Mouse (Mus musculus): ENCODE data around the gene Ino80d. TPM values are rescaled to one million over a fixed set of nuclear protein-coding genes. Genes with fewer than 3 reads are reported as not detected.
"Not testable (repeated sequence)": the region's sequence is repeated elsewhere in the genome, so short reads cannot be mapped to it uniquely, and the experiment has no call there.

Gene Ino80d
- polyA plus RNA-seq (2016; fragmentation: Nextera tagmentation; extraction: Ambion mirVana), result 10.8 and 12.9 TPM in 2 replicates

GRCm38 (mm10) chr1:63114136-63114781, at the start of gene Ino80d:
Gene Ino80d, minus strand, starts transcription at chr1:63114667.
- Histone ChIP-seq H3K4me1 (peaks cover 26% of the 10 kb centered on the region), H3K4me3 (peak within 1 kb of the TSS; percentile 96), H3K27ac (peak within 1 kb of the TSS; percentile 100), H3K36me3 (peaks cover 11% of the 10 kb centered on the region; the same call in 1 of the 2 replicates), H3K27me3 (no peaks in the 10 kb centered on the region), H3K9ac (peak within 1 kb of the TSS; percentile 100), H3K4me2 (replicated peaks) (peak within 1 kb of the TSS; percentile 94), H3K9me3 (no peaks in the 10 kb centered on the region)
- peak; percentile 89 for ATAC-seq (ENCODE audit: insufficient number of reproducible peaks, insufficient read depth, low FRiP score, low TSS enrichment)
- WGBS, result under 1% methylated on average over 36 of the region's 42 CpGs

GRCm38 (mm10) chr1:63140231-63140630, 25.8 kb upstream of the Ino80d start:
- H3K9me3 ChIP-seq, result no peaks in the 10 kb centered on the region
- no peak overlapping the region for H3K27ac ChIP-seq
- no peak overlapping the region for H3K4me2 ChIP-seq (replicated peaks)
- 96% methylated on average over 13 of the region's 13 CpGs for WGBS
- no peaks in the 10 kb centered on the region for H3K4me1 ChIP-seq
- H3K4me3 ChIP-seq, result no peak overlapping the region
- H3K36me3 ChIP-seq, result peaks cover 39% of the 10 kb centered on the region
- H3K27me3 ChIP-seq, result no peaks in the 10 kb centered on the region
- no peak overlapping the region for H3K9ac ChIP-seq
- no peak for ATAC-seq (ENCODE audit: insufficient number of reproducible peaks, insufficient read depth, low FRiP score, low TSS enrichment)

- H3K4me2 ChIP-seq (replicated peaks); H3K27ac ChIP-seq; H3K9ac ChIP-seq; H3K4me1 ChIP-seq; H3K9me3 ChIP-seq; H3K27me3 ChIP-seq; ATAC-seq (ENCODE audit: insufficient number of reproducible peaks, insufficient read depth, low FRiP score, low TSS enrichment); H3K4me3 ChIP-seq: not testable (repeated sequence)
- 85% methylated on average over 1 of the region's 1 CpGs for WGBS
- H3K36me3 ChIP-seq, result peaks cover 24% of the 10 kb centered on the region
These were observed 24.1 kb upstream of the Ino80d start for GRCm38 (mm10) chr1:63138586-63138985.

- Histone ChIP-seq H3K36me3 (peaks cover 20% of the 10 kb centered on the region), H3K27ac (no peak overlapping the region), H3K4me3 (no peak overlapping the region), H3K4me1 (no peaks in the 10 kb centered on the region), H3K9ac (no peak overlapping the region), H3K9me3 (no peaks in the 10 kb centered on the region), H3K27me3 (no peaks in the 10 kb centered on the region), H3K4me2 (replicated peaks) (no peak overlapping the region)
- ATAC-seq (ENCODE audit: insufficient number of reproducible peaks, insufficient read depth, low FRiP score, low TSS enrichment), result no peak
- 86% methylated on average over 2 of the region's 2 CpGs for WGBS
These were observed 23.5 kb upstream of the Ino80d start for GRCm38 (mm10) chr1:63137971-63138370.

- H3K27ac ChIP-seq, result no peak overlapping the region
These were observed 20.1 kb upstream of the Ino80d start for GRCm38 (mm10) chr1:63134530-63134929.

GRCm38 (mm10) chr1:63131766-63132165, 17.3 kb upstream of the Ino80d start:
- H3K4me1 ChIP-seq, result peaks cover 4% of the 10 kb centered on the region; the same call in 1 of the 2 replicates
- no peak overlapping the region for H3K4me2 ChIP-seq (replicated peaks)
- no peak for ATAC-seq (ENCODE audit: insufficient number of reproducible peaks, insufficient read depth, low FRiP score, low TSS enrichment)
- 89% methylated on average over 11 of the region's 11 CpGs for WGBS
- no peaks in the 10 kb centered on the region for H3K36me3 ChIP-seq
- H3K9ac ChIP-seq, result no peak overlapping the region
- no peaks in the 10 kb centered on the region for H3K9me3 ChIP-seq
- H3K27ac ChIP-seq, result no peak overlapping the region
- H3K27me3 ChIP-seq, result no peaks in the 10 kb centered on the region
- no peak overlapping the region for H3K4me3 ChIP-seq

More at GRCm38 (mm10) chr1:63134530-63134929, 20.1 kb upstream of the Ino80d start:
- Histone ChIP-seq H3K4me3 (no peak overlapping the region), H3K36me3 (0 out of 2 replicates have a peak, but pooled peaks cover 5% of the 10 kb centered on the region), H3K27me3 (no peaks in the 10 kb centered on the region), H3K4me2 (replicated peaks) (no peak overlapping the region), H3K4me1 (peaks cover 4% of the 10 kb centered on the region; the same call in 1 of the 2 replicates), H3K9me3 (no peaks in the 10 kb centered on the region), H3K9ac (no peak overlapping the region)
- WGBS, result 76% methylated on average over 3 of the region's 3 CpGs
- ATAC-seq (ENCODE audit: insufficient number of reproducible peaks, insufficient read depth, low FRiP score, low TSS enrichment), result no peak

GRCm38 (mm10) chr1:63130883-63131282, 16.4 kb upstream of the Ino80d start:
- no peak for ATAC-seq (ENCODE audit: insufficient number of reproducible peaks, insufficient read depth, low FRiP score, low TSS enrichment)
- H3K9me3 ChIP-seq, result no peaks in the 10 kb centered on the region
- H3K36me3 ChIP-seq, result no peaks in the 10 kb centered on the region
- H3K4me2 ChIP-seq (replicated peaks), result no peak overlapping the region
- H3K27me3 ChIP-seq, result no peaks in the 10 kb centered on the region
- H3K9ac ChIP-seq, result no peak overlapping the region
- WGBS, result 91% methylated on average over 2 of the region's 2 CpGs
- peaks cover 4% of the 10 kb centered on the region; the same call in 1 of the 2 replicates for H3K4me1 ChIP-seq
- no peak overlapping the region for H3K27ac ChIP-seq
- H3K4me3 ChIP-seq, result no peak overlapping the region

GRCm38 (mm10) chr1:63129857-63130690, 15.6 kb upstream of the Ino80d start:
- WGBS, result 18% methylated on average over 18 of the region's 18 CpGs
- Histone ChIP-seq H3K4me2 (replicated peaks) (peak overlapping the region; percentile 51), H3K27ac (no peak overlapping the region), H3K36me3 (peaks cover 6% of the 10 kb centered on the region; the same call in 1 of the 2 replicates), H3K9ac (peak overlapping the region; percentile 19; the same call in 1 of the 2 replicates), H3K4me1 (peaks cover 4% of the 10 kb centered on the region; the same call in 1 of the 2 replicates), H3K27me3 (no peaks in the 10 kb centered on the region), H3K4me3 (peak overlapping the region; percentile 22; the same call in 1 of the 2 replicates), H3K9me3 (no peaks in the 10 kb centered on the region)
- no peak for ATAC-seq (ENCODE audit: insufficient number of reproducible peaks, insufficient read depth, low FRiP score, low TSS enrichment)

GRCm38 (mm10) chr1:63129273-63129672, 14.8 kb upstream of the Ino80d start:
- Histone ChIP-seq H3K9ac (no peak overlapping the region), H3K4me2 (replicated peaks) (no peak overlapping the region; the same call in 1 of the 2 replicates), H3K4me3 (no peak overlapping the region), H3K9me3 (no peaks in the 10 kb centered on the region), H3K4me1 (peaks cover 4% of the 10 kb centered on the region; the same call in 1 of the 2 replicates), H3K27me3 (no peaks in the 10 kb centered on the region), H3K27ac (no peak overlapping the region), H3K36me3 (peaks cover 9% of the 10 kb centered on the region)
- ATAC-seq (ENCODE audit: insufficient number of reproducible peaks, insufficient read depth, low FRiP score, low TSS enrichment), result no peak
- 65% methylated on average over 3 of the region's 3 CpGs for WGBS

- WGBS, result 93% methylated on average over 3 of the region's 3 CpGs
- H3K4me3 ChIP-seq, result no peak overlapping the region
- ATAC-seq (ENCODE audit: insufficient number of reproducible peaks, insufficient read depth, low FRiP score, low TSS enrichment), result no peak
These were observed 11.7 kb upstream of the Ino80d start for GRCm38 (mm10) chr1:63126206-63126605.

GRCm38 (mm10) chr1:63123823-63124450, 9.5 kb upstream of the Ino80d start:
- no peak for ATAC-seq (ENCODE audit: insufficient number of reproducible peaks, insufficient read depth, low FRiP score, low TSS enrichment)

More at GRCm38 (mm10) chr1:63126206-63126605, 11.7 kb upstream of the Ino80d start:
- Histone ChIP-seq H3K4me2 (replicated peaks) (no peak overlapping the region), H3K4me1 (peaks cover 4% of the 10 kb centered on the region; the same call in 1 of the 2 replicates), H3K27ac (no peak overlapping the region), H3K9me3 (no peaks in the 10 kb centered on the region), H3K9ac (no peak overlapping the region), H3K36me3 (peaks cover 30% of the 10 kb centered on the region), H3K27me3 (no peaks in the 10 kb centered on the region)

More at GRCm38 (mm10) chr1:63123823-63124450, 9.5 kb upstream of the Ino80d start:
- Histone ChIP-seq H3K9ac (no peak overlapping the region), H3K4me2 (replicated peaks) (no peak overlapping the region), H3K9me3 (no peaks in the 10 kb centered on the region), H3K4me3 (no peak overlapping the region), H3K27me3 (no peaks in the 10 kb centered on the region), H3K27ac (no peak overlapping the region), H3K36me3 (peaks cover 50% of the 10 kb centered on the region), H3K4me1 (no peaks in the 10 kb centered on the region)
- 78% methylated on average over 6 of the region's 6 CpGs for WGBS
